Mouse (Mus musculus): ENCODE results near the gene Stx7. TPM values are rescaled to one million over a fixed set of nuclear protein-coding genes. Genes with fewer than 3 reads are reported as not detected.

The Stx7 gene
- polyA plus RNA-seq, 1 experiment from 2014 or later, result 93.9 TPM

GRCm38 (mm10) chr10:24132273-24132672 lies 16.8 kb upstream of the Stx7 start:
- 10% methylated on average over 5 of the region's 5 CpGs for WGBS
- DNase-seq (ENCODE audit: low spot score), result peak; percentile 40
- Histone ChIP-seq H3K9me3 (ENCODE audit: control insufficient read depth, low read length) (no peaks in the 10 kb centered on the region), H3K4me1 (ENCODE audit: control insufficient read depth, insufficient read depth, low read length) (0 out of 2 replicates have a peak, but pooled peaks cover 6% of the 10 kb centered on the region), H3K9ac (ENCODE audit: low read depth, low read length) (no peak overlapping the region), H3K27me3 (replicated peaks; ENCODE audit: control insufficient read depth, insufficient read depth, low read length) (no peaks in the 10 kb centered on the region), H3K4me2 (ENCODE audit: low read depth, low read length) (no peak overlapping the region), H3K4me3 (ENCODE audit: low read depth, low read length) (no peak overlapping the region), H3K27ac (replicated peaks; ENCODE audit: low read depth, low read length) (no peak overlapping the region), H3K36me3 (ENCODE audit: control insufficient read depth, insufficient read depth, low read length) (no peaks in the 10 kb centered on the region)
- no peak for ATAC-seq (ENCODE audit: low read depth)

DNA sequence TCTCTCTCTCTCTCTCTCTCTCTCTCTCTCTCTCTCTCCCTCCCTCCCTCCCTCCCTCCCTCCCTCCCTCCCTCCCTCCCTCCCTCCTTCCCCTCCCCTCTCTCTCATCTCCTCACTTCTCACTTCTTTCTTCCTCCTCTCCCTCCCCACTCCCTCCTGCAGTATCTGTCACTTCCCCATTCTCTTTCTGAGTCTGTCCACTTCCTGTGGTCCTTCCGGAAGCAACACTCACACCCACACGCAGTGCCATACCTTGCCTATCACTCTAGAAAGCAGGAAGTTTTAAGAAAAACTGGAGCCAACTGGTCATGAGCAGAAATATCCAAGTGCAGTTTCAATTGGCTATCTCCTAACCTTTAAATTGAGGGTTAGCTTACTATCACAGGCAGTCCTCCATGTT lies 16.0 kb upstream of the Stx7 start:
- Histone ChIP-seq H3K27me3 (replicated peaks; ENCODE audit: control insufficient read depth, insufficient read depth, low read length) (no peaks in the 10 kb centered on the region), H3K36me3 (ENCODE audit: control insufficient read depth, insufficient read depth, low read length) (no peaks in the 10 kb centered on the region), H3K4me1 (ENCODE audit: control insufficient read depth, insufficient read depth, low read length) (0 out of 2 replicates have a peak, but pooled peaks cover 6% of the 10 kb centered on the region), H3K4me3 (ENCODE audit: low read depth, low read length) (no peak overlapping the region), H3K9me3 (ENCODE audit: control insufficient read depth, low read length) (no peaks in the 10 kb centered on the region), H3K4me2 (ENCODE audit: low read depth, low read length) (no peak overlapping the region), H3K27ac (replicated peaks; ENCODE audit: low read depth, low read length) (no peak overlapping the region), H3K9ac (ENCODE audit: low read depth, low read length) (no peak overlapping the region)
- WGBS, result 30% methylated on average over 2 of the region's 2 CpGs
- ATAC-seq (ENCODE audit: low read depth) (no peak), DNase-seq (ENCODE audit: low spot score) (no peak)

DNA sequence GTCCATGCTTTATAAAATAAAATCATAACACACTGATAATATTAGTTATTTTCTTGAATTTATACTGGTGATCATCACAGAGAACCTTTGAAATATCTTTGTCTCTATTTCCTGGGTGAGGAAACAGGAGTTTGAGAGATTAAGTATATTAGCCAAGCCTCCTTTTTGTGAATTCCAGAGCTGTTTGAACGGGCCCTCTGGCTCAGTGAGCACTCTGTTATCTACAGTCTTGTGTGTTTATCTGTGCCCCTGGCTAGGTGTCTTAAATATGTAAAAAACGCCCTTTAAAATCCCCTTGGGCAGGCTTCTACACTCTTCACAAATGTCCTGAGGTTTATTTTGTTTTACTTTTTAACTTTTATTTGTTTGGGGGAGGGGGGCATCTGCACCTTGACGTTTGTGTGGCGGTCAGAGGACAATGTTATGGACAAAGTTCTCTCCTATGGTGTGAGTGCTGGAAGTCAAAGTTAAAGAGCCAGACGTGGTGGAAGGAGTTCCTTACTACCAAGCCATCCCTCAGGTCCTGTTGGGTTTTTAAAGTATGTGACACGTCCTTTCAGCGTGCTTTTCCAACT lies 14.9 kb upstream of the Stx7 start:
- H3K9me3 ChIP-seq (ENCODE audit: control insufficient read depth, low read length), result no peaks in the 10 kb centered on the region
- 0 out of 2 replicates have a peak, but pooled peaks cover 6% of the 10 kb centered on the region for H3K4me1 ChIP-seq (ENCODE audit: control insufficient read depth, insufficient read depth, low read length)
- no peaks in the 10 kb centered on the region for H3K36me3 ChIP-seq (ENCODE audit: control insufficient read depth, insufficient read depth, low read length)
- H3K9ac ChIP-seq (ENCODE audit: low read depth, low read length), result no peak overlapping the region
- DNase-seq (ENCODE audit: low spot score), result no peak
- H3K27ac ChIP-seq (replicated peaks; ENCODE audit: low read depth, low read length), result no peak overlapping the region
- 57% methylated on average over 7 of the region's 7 CpGs for WGBS
- no peaks in the 10 kb centered on the region for H3K27me3 ChIP-seq (replicated peaks; ENCODE audit: control insufficient read depth, insufficient read depth, low read length)
- H3K4me2 ChIP-seq (ENCODE audit: low read depth, low read length), result no peak overlapping the region
- H3K4me3 ChIP-seq (ENCODE audit: low read depth, low read length), result no peak overlapping the region
- no peak for ATAC-seq (ENCODE audit: low read depth)

DNA sequence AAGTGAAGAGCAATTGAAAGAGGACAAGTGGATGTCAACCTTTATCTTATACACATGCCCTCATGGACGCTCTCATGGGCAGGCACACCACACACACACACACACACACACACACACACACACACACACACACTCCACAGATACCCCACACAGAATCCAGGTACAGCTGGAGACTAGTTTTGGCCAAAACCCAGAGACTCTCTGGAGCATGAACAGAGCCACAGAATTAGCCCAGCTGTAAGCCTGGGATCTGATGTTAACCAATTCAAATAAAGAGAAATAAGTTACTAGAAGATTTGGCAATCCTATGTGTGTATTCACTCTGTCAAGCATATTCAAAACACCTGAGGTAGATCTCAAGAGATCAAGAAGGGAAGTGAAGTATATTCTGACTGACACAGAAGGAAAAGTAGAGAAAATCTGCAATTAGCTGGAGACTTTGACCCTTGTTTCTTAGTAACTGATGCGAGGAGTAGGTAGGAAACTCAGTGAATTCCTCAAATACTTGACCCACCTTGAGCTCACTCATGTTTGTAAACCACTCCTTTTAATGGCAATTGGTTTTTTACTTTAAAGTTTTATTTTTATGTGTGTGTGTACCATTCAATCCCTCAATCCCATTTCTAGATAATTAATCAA lies 10.4 kb upstream of the Stx7 start:
- Histone ChIP-seq H3K9ac (ENCODE audit: low read depth, low read length) (no peak overlapping the region), H3K36me3 (ENCODE audit: control insufficient read depth, insufficient read depth, low read length) (no peaks in the 10 kb centered on the region), H3K4me2 (ENCODE audit: low read depth, low read length) (no peak overlapping the region), H3K4me1 (ENCODE audit: control insufficient read depth, insufficient read depth, low read length) (no peaks in the 10 kb centered on the region), H3K27ac (replicated peaks; ENCODE audit: low read depth, low read length) (no peak overlapping the region), H3K4me3 (ENCODE audit: low read depth, low read length) (no peak overlapping the region), H3K9me3 (ENCODE audit: control insufficient read depth, low read length) (no peaks in the 10 kb centered on the region), H3K27me3 (replicated peaks; ENCODE audit: control insufficient read depth, insufficient read depth, low read length) (no peaks in the 10 kb centered on the region)
- DNase-seq (ENCODE audit: low spot score) (no peak), ATAC-seq (ENCODE audit: low read depth) (no peak)
- 72% methylated on average over 2 of the region's 2 CpGs for WGBS

DNA sequence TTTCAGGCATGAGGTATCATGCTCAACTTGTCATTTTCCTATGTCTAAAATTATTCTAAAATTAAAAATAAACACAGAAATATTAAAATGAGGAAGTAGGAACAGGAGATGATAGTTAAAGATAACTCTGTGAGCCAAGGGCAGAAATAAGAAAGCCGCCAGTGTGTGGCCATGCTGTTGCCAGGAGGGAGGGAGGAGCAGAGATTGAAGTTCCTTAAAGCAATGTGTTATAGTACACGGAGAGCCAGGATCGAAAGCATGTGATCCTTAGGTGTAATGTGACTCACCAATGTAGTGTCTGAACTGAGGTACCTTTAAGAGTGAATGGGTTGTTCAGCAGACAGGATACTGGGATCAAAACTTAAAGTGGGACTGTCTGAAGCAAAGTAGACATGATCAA lies 6.4 kb upstream of the Stx7 start:
- ATAC-seq (ENCODE audit: low read depth) (no peak), DNase-seq (ENCODE audit: low spot score) (no peak)
- 67% methylated on average over 3 of the region's 3 CpGs for WGBS
- no peak overlapping the region for H3K4me2 ChIP-seq (ENCODE audit: low read depth, low read length)
- no peak overlapping the region for H3K27ac ChIP-seq (replicated peaks; ENCODE audit: low read depth, low read length)
- H3K4me3 ChIP-seq (ENCODE audit: low read depth, low read length), result no peak overlapping the region
- no peaks in the 10 kb centered on the region for H3K36me3 ChIP-seq (ENCODE audit: control insufficient read depth, insufficient read depth, low read length)
- H3K9me3 ChIP-seq (ENCODE audit: control insufficient read depth, low read length), result no peaks in the 10 kb centered on the region
- H3K9ac ChIP-seq (ENCODE audit: low read depth, low read length), result no peak overlapping the region
- no peaks in the 10 kb centered on the region for H3K27me3 ChIP-seq (replicated peaks; ENCODE audit: control insufficient read depth, insufficient read depth, low read length)
- H3K4me1 ChIP-seq (ENCODE audit: control insufficient read depth, insufficient read depth, low read length), result no peaks in the 10 kb centered on the region

- peak overlapping the region; percentile 82 for H3K9ac ChIP-seq (ENCODE audit: low read depth, low read length)
- no peaks in the 10 kb centered on the region for H3K27me3 ChIP-seq (replicated peaks; ENCODE audit: control insufficient read depth, insufficient read depth, low read length)
- ATAC-seq (ENCODE audit: low read depth), result no peak
- no peak for DNase-seq (ENCODE audit: low spot score)
- H3K9me3 ChIP-seq (ENCODE audit: control insufficient read depth, low read length), result no peaks in the 10 kb centered on the region
- H3K4me2 ChIP-seq (ENCODE audit: low read depth, low read length), result peak overlapping the region; percentile 63
- no peak overlapping the region for H3K27ac ChIP-seq (replicated peaks; ENCODE audit: low read depth, low read length)
- H3K4me3 ChIP-seq (ENCODE audit: low read depth, low read length), result peak overlapping the region; percentile 53
- no peaks in the 10 kb centered on the region for H3K36me3 ChIP-seq (ENCODE audit: control insufficient read depth, insufficient read depth, low read length)
- 31% methylated on average over 7 of the region's 7 CpGs for WGBS
- 0 out of 2 replicates have a peak, but pooled peaks cover 6% of the 10 kb centered on the region for H3K4me1 ChIP-seq (ENCODE audit: control insufficient read depth, insufficient read depth, low read length)
Measured at GRCm38 (mm10) chr10:24150086-24150485, 984 bp downstream of the Stx7 start.

DNA sequence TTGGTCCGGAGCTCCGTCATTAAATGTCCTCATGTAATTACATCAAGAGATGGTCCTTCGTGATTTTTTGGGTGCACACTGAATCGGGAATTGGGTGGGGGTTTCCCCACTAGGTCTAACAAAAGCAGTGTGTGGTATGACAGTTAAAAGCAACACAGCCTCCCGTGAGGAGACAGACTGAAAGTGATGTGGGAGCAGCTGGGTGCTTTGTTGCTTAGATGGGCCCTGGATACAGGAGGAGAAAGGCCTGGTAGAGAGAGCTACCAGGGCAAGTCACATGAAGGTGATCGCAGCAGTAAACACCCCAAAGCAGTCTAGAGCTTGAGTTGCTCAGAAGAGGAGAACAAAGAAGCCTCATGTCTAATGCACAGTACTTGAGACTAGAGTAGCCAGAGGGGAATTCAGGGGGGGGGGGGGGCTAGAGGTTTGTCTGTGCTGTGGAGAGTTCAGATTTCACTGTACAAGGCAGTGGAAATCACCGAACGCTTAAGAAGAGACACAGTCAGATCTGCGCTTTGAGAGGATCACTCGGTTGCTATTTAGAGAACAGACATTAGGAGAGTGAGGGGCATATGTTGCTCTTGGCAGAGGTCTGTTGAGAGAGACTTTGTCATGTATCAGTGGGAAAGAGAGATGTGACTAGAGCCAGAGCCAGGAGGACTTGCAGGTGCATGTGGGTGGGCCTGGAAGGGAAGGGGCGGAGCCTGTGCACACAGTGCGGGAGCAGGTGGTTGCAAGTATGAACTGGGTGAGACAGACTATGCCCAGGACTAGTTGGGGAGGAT lies 9.6 kb downstream of the Stx7 start:
- Histone ChIP-seq H3K9ac (ENCODE audit: low read depth, low read length) (no peak overlapping the region), H3K4me2 (ENCODE audit: low read depth, low read length) (no peak overlapping the region), H3K27ac (replicated peaks; ENCODE audit: low read depth, low read length) (no peak overlapping the region), H3K4me3 (ENCODE audit: low read depth, low read length) (no peak overlapping the region), H3K9me3 (ENCODE audit: control insufficient read depth, low read length) (no peaks in the 10 kb centered on the region), H3K4me1 (ENCODE audit: control insufficient read depth, insufficient read depth, low read length) (no peaks in the 10 kb centered on the region; the same call in 1 of the 2 replicates), H3K36me3 (ENCODE audit: control insufficient read depth, insufficient read depth, low read length) (peaks cover 36% of the 10 kb centered on the region), H3K27me3 (replicated peaks; ENCODE audit: control insufficient read depth, insufficient read depth, low read length) (no peaks in the 10 kb centered on the region)
- DNase-seq (ENCODE audit: low spot score) (no peak), ATAC-seq (ENCODE audit: low read depth) (no peak)
- WGBS, result 90% methylated on average over 12 of the region's 12 CpGs

- H3K4me3 ChIP-seq (ENCODE audit: low read depth, low read length), result no peak overlapping the region
- no peak overlapping the region for H3K9ac ChIP-seq (ENCODE audit: low read depth, low read length)
- 50% methylated on average over 5 of the region's 5 CpGs for WGBS
- no peak overlapping the region for H3K4me2 ChIP-seq (ENCODE audit: low read depth, low read length)
- H3K9me3 ChIP-seq (ENCODE audit: control insufficient read depth, low read length), result no peaks in the 10 kb centered on the region
- no peak overlapping the region for H3K27ac ChIP-seq (replicated peaks; ENCODE audit: low read depth, low read length)
- H3K27me3 ChIP-seq (replicated peaks; ENCODE audit: control insufficient read depth, insufficient read depth, low read length), result no peaks in the 10 kb centered on the region
- peak; percentile 53 for DNase-seq (ENCODE audit: low spot score)
- no peak for ATAC-seq (ENCODE audit: low read depth)
- H3K4me1 ChIP-seq (ENCODE audit: control insufficient read depth, insufficient read depth, low read length), result peaks cover 3% of the 10 kb centered on the region; the same call in 1 of the 2 replicates
- peaks cover 36% of the 10 kb centered on the region for H3K36me3 ChIP-seq (ENCODE audit: control insufficient read depth, insufficient read depth, low read length)
Measured at GRCm38 (mm10) chr10:24159575-24159974, 10.5 kb downstream of the Stx7 start.
